Mouse (Mus musculus): Measurements from ENCODE around the gene Stam.
"Not testable (repeated sequence)": the region's sequence is repeated elsewhere in the genome, so short reads cannot be mapped to it uniquely, and the experiment has no call there.

The Stam gene

DNA sequence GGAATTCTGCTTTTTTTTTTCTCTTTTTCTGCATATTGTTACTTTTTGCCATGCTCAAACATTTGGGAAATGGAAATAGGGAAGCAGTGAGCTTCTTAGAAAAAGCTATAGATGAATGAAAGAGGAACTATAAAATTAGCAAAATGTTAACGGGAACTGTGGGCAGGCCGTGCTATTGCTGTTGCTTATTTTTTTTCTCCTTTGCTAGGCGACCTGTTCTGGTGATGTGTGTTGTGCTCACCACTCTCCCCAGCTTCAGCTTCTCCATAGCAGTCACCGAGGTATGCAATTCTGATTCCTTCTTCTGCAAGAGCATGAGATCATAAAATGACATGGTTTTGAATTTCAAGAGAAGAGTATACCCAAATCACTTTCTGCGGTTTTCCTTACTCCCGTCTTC is 118.1 kb downstream of the Stam start:
- DNase-seq (ENCODE audit: low spot score): peak; percentile 38

DNA sequence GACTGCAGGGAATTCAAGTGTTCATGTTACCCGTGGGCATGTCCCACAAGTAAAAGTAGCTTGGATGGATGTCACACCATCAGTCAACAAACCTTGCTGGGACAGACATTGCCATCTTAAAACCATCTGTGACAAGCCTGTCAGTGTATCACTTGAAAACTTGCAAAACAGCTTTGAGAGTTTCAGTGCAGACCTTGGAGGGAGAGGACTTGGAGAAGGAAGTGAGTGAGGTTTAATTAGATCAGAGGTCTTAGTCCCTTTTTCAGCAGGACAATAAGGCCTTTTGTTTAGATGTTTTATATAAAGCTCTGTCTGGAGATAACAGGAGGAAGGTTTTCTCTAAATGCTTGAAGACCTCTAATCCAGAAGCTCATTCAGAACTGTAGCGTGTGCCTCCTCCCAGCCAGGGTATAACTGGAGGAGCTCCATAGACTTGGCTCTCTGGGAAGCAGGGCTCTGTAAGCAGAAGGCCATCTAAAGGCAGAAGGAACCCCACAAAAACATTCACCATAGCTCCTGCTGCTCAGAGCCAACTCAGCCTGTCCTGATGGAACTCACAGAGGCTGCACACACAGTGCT is 124.5 kb downstream of the Stam start:
- not testable (repeated sequence) for DNase-seq (ENCODE audit: low spot score)

All from lung, postnatal 25 days (tissue).